Mouse (Mus musculus) E14TG2a.4 (cell line): ENCODE data around the gene Slc25a47.

Source experiments
- H3K27me3 ChIP-seq: 2 replicates; pipeline ENCODE4 v1.6.1; 2014; ENCODE audit warnings: low read length, control low read depth; ENCODE audit not compliant: insufficient read depth
- H3K36me3 ChIP-seq: 2 replicates; pipeline ENCODE4 v1.6.1; 2014; ENCODE audit warnings: low read length, control low read depth; ENCODE audit not compliant: insufficient read depth
- H3K4me1 ChIP-seq: replicated peaks from 2 replicates; pipeline ENCODE4 v1.6.1; 2014; ENCODE audit warnings: low read depth, low read length, control low read depth
- H3K4me3 ChIP-seq: replicated peaks from 2 replicates; pipeline ENCODE4 v1.5.1; 2014; ENCODE audit warnings: mild to moderate bottlenecking, low read length
- H3K9me3 ChIP-seq: 2 replicates; pipeline ENCODE4 v1.6.1; 2014; ENCODE audit warnings: low read length, control low read depth
- CTCF ChIP-seq: conservative IDR thresholded peaks from 2 replicates; pipeline ENCODE4 v1.5.1; 2014; ENCODE audit warnings: low read length
- NANOG ChIP-seq: IDR thresholded peaks from 2 replicates; pipeline ENCODE4 v1.6.1; 2014; ENCODE audit warnings: borderline replicate concordance, low read length, mixed read lengths
- POU5F1 ChIP-seq: IDR thresholded peaks from 2 replicates; pipeline ENCODE4 v1.6.1; 2014; ENCODE audit warnings: low read length, borderline replicate concordance

Gene Slc25a47

GRCm38 (mm10) chr12:108849488-108850022 is 13.7 kb downstream of the Slc25a47 start:
- Histone ChIP-seq H3K4me3 (no peak overlapping the region), H3K4me1 (no peaks in the 10 kb centered on the region; the same call in 1 of the 2 replicates), H3K27me3 (no peaks in the 10 kb centered on the region), H3K9me3 (no peaks in the 10 kb centered on the region), H3K36me3 (peaks cover 6% of the 10 kb centered on the region; the same call in 1 of the 2 replicates)
- no peak for TF ChIP-seq POU5F1
- TF ChIP-seq NANOG = no peak
- TF ChIP-seq CTCF = no peak

GRCm38 (mm10) chr12:108850129-108850528 is 14.3 kb downstream of the Slc25a47 start:
- TF ChIP-seq CTCF (no peak), POU5F1 (no peak), NANOG (no peak)
- Histone ChIP-seq H3K4me1 (no peaks in the 10 kb centered on the region; the same call in 1 of the 2 replicates), H3K27me3 (no peaks in the 10 kb centered on the region), H3K36me3 (0 out of 2 replicates have a peak, but pooled peaks cover 1% of the 10 kb centered on the region), H3K9me3 (no peaks in the 10 kb centered on the region), H3K4me3 (no peak overlapping the region)

- Histone ChIP-seq H3K27me3 (no peaks in the 10 kb centered on the region), H3K9me3 (no peaks in the 10 kb centered on the region), H3K36me3 (no peaks in the 10 kb centered on the region), H3K4me3 (no peak overlapping the region), H3K4me1 (no peaks in the 10 kb centered on the region; the same call in 1 of the 2 replicates)
- no peak for TF ChIP-seq POU5F1
- TF ChIP-seq NANOG = no peak
- no peak for TF ChIP-seq CTCF
These were observed 15.0 kb downstream of the Slc25a47 start for GRCm38 (mm10) chr12:108850886-108851285.

GRCm38 (mm10) chr12:108852822-108853221 is 17.0 kb downstream of the Slc25a47 start:
- Histone ChIP-seq H3K27me3 (no peaks in the 10 kb centered on the region), H3K4me3 (no peak overlapping the region), H3K4me1 (no peaks in the 10 kb centered on the region; the same call in 1 of the 2 replicates), H3K36me3 (no peaks in the 10 kb centered on the region), H3K9me3 (no peaks in the 10 kb centered on the region)
- TF ChIP-seq NANOG (no peak), POU5F1 (no peak), CTCF (no peak)

DNA sequence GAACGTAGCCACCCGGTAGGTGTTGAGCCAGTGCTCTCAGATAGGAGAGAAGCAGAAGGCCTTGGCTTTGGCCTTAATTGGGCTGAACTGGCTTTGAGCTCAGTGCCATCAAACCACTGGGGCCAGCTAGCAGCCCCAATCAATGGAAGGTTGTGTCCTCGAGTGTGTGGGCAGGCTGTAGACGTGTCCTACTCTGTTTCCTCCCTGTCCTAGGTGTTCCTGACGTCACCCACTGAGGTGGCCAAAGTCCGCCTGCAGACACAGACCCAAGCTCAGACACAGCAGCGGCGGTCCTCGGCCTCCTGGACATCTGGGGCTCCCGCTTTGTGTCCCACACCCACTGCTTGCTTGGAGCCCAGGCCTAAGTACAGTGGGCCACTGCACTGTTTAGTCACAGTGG is 19.2 kb downstream of the Slc25a47 start:
- no peaks in the 10 kb centered on the region for H3K27me3 ChIP-seq
- peaks cover 7% of the 10 kb centered on the region for H3K4me1 ChIP-seq
- no peak for TF ChIP-seq NANOG
- TF ChIP-seq POU5F1 = no peak
- TF ChIP-seq CTCF = no peak
- peaks cover 14% of the 10 kb centered on the region for H3K36me3 ChIP-seq
- no peaks in the 10 kb centered on the region for H3K9me3 ChIP-seq
- H3K4me3 ChIP-seq = no peak overlapping the region

DNA sequence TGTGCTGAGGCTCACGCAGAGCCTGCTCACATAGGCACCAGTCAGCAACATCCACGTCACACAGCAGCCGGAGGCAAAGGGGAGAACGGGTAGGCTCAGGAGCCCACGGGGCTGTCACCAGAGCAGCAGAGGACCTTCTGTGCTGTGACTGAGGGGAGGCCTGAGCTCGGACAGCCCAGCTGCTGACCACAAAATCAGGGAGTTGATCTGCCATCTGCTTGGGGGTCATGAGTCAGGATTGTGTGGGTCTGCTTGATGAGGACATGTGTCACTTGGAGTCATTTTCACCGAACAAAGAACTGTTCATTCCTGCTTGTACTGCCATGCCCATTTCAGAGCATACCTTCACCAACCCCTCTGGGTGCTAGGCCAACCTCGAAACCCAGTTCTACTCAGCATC is 20.3 kb downstream of the Slc25a47 start:
- TF ChIP-seq POU5F1 = no peak
- no peak for TF ChIP-seq NANOG
- TF ChIP-seq CTCF = no peak
- H3K4me3 ChIP-seq = no peak overlapping the region
- H3K4me1 ChIP-seq = peaks cover 9% of the 10 kb centered on the region
- no peaks in the 10 kb centered on the region for H3K27me3 ChIP-seq
- H3K36me3 ChIP-seq = peaks cover 25% of the 10 kb centered on the region
- no peaks in the 10 kb centered on the region for H3K9me3 ChIP-seq

DNA sequence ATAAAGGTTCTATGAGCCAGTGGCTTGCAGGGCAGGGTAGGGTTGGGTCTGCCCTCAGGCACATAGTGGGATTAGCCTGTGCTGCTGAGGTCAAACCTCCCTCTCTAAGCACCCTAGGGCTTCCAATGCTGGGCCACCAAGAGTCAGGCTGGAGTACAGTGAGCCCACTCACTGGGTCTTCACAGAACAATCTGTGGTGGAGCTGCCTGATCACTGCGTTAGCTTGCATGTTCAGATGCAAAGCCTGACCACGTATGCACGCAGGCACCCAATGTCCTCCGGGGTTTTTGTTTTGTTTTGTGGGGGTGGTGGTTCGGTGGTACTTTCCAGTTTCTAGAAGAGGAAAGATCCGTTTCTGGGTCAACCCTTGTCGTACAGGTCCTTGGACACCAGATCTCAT is 21.3 kb downstream of the Slc25a47 start:
- Histone ChIP-seq H3K9me3 (no peaks in the 10 kb centered on the region), H3K4me3 (no peak overlapping the region), H3K4me1 (peaks cover 9% of the 10 kb centered on the region), H3K36me3 (peaks cover 34% of the 10 kb centered on the region), H3K27me3 (no peaks in the 10 kb centered on the region)
- TF ChIP-seq CTCF (no peak), POU5F1 (no peak), NANOG (no peak)

DNA sequence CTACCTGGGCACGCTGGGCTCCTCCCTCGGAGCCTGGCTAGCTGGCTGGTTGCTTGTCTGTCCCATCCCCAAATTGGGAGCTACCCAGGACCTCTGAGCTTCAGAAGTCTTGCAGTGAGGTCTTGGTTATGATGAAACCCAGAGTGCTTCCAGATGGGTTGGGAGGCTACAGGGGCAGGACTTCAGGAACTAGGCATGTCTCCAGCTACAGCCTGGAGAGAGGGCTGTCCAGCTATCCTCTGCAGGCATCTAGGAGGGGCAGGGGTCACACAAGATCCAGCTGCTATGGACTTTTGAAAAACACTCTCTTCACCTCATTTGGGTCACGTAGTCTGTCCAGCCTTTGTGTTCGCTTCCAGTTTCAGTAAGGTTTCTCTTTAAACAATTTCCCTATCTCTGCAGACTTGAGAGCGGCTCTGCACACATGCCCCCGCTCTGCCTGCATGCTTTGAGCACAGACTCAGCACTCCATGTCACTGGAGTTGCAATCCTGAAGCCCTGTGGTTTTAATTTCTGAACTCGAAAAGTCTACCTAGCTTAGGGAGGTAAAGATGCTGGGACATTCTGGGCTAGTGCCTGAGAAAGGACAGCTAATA is 21.8 kb downstream of the Slc25a47 start:
- peaks cover 40% of the 10 kb centered on the region for H3K36me3 ChIP-seq
- no peak for TF ChIP-seq POU5F1
- TF ChIP-seq CTCF = no peak
- no peak for TF ChIP-seq NANOG
- no peaks in the 10 kb centered on the region for H3K9me3 ChIP-seq
- H3K27me3 ChIP-seq = no peaks in the 10 kb centered on the region
- peaks cover 9% of the 10 kb centered on the region for H3K4me1 ChIP-seq
- no peak overlapping the region for H3K4me3 ChIP-seq

DNA sequence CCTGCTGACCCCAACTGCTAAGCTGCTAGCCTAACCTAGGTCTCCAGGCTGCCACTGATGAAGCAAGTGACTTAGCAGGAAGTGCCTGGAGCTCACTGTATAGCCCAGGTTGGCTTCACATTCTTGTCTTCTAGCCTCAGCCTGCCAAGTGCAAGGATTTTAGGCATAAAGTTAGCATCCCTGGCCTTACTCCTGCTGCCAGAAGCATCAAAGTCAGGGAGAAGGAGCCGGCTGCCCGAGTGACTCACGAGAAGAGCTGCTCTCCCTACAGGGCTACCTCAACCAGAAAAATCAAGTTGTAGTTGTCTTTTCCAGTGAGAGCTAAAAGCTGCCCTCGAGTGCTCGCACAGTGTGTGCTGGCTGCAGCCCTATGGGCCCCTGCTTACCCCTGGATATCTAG is 22.6 kb downstream of the Slc25a47 start:
- Histone ChIP-seq H3K36me3 (peaks cover 48% of the 10 kb centered on the region), H3K9me3 (no peaks in the 10 kb centered on the region), H3K27me3 (no peaks in the 10 kb centered on the region), H3K4me1 (peaks cover 9% of the 10 kb centered on the region), H3K4me3 (no peak overlapping the region)
- TF ChIP-seq NANOG (no peak), CTCF (no peak), POU5F1 (no peak)
